Mouse (Mus musculus) layer of hippocampus, adult 18-20 months (tissue): ENCODE data around the gene Mff. TPM values are rescaled to one million over a fixed set of nuclear protein-coding genes. Genes with fewer than 3 reads are reported as not detected.

Source experiments
- DNase-seq, 2 experiments: peaks; one replicate each; pipeline ENCODE4 v3.0.0; 2022; ENCODE audit warnings: low spot score in 2 of 2
- long read RNA-seq: library from polyadenylated mRNA; stranded (forward); transcript quantifications from one replicate; pipeline ENCODE4 v2.0.0, GENCODE M21; 2021
- total RNA-seq, 2 experiments: library from RNA; stranded (reverse); gene quantifications; 2 replicates each; pipeline ENCODE4 v1.2.3; 2021

The Mff gene
- 100 to 1,000 TPM; 228 to 243 TPM for total RNA-seq
- long read RNA-seq, transcript Mff-202 (9 exons, 1,894 nt) = major isoform, 77 of 195 reads
- long read RNA-seq, transcript Mff-208 (8 exons, 1,645 nt) = minor isoform, 11 of 195 reads
- long read RNA-seq, partial matches to known transcripts = 2 of 195 reads
- long read RNA-seq, other reads (novel, unspliced or antisense) = 104 of 195 reads

DNA sequence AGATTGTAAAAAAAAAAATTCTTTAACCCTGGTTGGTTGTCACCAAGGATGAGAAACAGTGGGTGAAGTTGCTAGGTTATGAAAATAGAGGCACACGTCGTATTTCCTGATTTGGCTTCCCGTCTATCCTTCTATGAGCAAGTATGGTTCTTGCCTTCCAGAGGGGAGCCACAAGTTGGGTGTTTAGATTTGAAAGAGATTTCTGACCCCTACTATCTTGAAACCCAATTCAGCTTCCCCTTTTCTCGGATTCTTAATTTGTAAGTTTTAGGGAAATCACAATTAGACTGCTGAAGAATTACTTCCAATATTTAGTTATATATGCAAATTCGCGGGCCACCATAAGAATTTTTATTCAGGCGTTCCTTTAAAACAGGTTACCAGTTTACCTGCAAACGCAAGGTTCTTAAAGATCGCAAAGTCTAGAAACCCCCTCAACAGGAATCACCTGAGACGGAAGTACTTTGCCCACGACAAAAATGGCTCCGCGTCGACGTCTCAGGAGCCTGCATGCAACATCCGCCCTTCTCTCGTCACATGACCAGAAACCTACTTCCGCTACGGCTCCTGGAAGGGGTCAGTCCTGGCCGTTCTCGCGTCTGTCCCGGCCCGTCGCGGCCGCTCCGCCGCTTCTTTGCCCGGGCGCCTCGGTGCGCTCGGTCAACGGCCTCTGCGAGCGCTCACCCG is at the start of gene Mff:
Gene Mff (plus strand): TSS at position 552 of the 687 bp plus-strand sequence.
- DNase-seq = peak; percentile 89 to 96

DNA sequence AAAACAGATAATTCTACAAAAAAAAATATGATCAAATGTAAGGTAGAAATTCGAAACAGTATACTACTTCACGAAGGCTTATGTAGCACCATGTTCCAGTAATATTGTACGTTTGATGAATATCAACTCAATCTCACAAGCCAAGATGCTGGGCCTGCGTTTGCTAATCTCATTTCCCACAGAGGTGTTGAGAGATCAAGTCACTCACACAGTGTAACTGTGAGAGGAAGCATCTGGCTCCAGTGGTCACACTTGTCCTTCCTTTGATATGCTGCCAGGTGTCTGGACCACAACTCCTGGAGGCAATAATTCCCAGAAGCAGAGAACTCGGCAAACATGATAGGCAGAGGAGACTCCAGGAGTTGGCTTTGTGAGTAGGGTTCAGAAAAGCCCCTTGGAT is 38.4 kb upstream of the Mff start:
- DNase-seq = no peak

DNA sequence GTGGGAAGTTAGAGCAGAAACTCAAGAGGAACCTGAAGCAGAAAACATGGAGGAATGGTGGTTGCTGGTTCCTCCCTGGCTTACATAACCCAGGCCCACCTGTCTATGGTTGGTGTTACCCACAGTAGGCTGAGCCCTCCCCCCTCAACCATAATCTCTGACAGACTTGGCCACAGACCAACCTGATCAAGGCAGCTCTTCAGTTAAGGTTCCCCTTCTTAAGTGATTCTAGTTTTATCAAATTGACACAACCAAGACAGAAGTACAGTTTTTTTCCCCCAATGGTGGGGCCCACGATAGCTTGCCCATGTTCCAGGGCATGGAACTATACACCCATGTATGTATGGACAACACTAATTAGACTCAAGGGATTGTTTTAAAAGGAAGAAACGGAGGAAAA is 37.8 kb upstream of the Mff start:
- no peak for DNase-seq

DNA sequence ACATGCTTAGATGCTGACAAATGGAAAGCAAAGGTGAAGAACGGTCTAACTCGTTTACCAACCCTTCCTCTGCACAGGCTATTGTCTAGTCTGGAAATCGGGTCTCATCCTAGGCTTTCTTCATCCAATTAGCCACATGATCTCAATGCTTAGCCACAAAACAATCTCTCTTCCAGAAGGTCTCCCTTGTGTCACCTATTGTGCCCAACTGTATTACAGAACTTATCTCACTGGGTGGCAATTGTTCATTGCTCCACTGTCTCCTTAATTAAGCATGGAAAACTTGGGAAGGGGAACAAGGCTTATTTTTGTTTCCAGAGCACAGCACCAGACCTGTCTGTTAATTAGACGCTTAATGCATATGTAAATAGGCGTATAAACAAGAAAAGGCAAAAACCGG is 36.8 kb upstream of the Mff start:
- no peak for DNase-seq

DNA sequence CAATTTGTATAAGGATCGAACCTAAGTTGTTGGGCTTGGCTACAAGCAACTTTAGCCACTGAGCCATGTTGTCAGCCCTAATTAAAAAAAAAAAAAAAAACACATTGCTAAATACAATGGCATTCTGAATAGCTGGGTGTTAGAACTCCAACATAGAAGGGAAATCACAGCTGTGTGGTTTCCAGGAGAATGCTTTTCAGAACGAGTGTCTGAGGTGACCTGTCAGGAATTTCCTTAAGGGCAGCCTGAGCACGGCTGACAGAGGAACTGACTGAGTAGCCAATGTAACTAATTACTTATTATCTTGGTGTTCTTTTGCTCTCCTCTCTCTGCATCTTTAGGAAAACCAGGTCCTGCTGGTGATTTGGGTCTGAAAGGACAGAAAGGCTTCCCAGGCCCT is 28.8 kb upstream of the Mff start:
- no peak for DNase-seq

DNA sequence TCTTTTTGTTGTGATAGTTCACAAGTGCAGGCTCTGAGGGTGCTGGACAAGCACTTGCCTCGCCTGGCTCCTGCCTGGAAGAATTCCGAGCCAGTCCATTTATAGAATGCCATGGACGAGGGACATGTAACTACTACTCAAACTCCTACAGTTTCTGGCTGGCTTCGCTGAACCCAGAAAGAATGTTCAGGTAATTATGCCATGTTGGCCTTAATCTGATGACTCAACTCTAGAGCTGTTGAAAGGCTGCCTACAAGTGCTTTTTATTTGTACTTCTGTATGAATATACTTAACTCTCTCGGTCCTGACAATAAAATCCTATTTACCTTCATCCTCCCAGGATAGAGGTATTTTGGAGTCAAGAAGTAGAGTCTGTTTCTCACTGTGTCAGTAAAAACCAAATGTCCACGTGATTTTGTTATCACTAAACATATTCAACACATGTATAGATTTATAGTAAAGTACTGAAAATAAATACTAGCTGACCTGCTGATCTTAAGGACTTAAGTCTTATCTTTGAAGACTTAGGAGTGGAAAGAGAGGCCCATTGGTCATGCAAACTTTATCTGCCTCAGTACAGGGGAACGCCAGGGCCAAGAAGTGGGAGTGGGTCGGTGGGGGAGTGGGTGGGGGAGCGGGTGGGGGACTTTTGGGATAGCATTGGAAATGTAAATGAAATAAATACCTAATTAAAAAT is 6.7 kb upstream of the Mff start:
- no peak for DNase-seq

DNA sequence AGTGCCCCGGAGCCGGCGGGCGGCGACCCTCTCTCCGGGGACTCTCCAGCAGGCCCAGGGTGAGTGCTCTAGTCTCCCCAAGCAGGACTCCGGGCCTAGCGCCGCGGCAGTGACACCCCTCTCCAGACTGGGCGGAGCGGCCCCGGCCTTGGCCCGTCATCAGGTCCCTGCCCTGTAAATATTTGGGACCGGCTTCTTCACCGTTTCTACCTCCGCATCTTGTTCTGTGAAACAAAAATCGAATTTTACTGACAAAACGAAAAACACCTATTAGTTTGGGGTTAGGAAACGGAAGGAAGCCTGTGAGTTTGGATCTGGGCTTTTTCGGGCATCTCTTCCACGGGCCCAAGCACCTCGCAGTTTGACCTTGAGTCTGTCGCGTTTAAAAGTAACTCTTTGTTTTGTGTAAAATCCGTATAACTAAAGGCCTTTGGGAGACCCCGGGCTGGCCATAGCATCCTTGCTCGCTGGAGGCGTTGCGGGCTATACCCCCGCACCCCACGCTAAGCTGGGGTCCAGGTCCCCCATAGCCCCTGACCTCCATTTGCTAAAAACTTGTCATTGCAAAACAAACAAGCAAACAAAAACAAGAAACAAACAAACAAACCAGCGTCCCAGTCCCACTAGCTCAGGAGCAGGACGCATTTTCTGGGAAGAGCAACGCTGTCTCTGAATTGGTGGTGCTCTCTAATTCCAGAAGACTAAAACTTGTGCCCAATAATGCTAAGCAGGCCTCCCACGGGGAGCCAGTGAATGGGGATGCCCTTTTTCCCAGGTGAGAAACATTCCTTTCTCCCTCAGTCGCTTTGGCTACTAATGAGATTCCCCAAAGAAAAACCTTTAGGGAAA is 560 bp downstream of the Mff start:
- DNase-seq = no peak

DNA sequence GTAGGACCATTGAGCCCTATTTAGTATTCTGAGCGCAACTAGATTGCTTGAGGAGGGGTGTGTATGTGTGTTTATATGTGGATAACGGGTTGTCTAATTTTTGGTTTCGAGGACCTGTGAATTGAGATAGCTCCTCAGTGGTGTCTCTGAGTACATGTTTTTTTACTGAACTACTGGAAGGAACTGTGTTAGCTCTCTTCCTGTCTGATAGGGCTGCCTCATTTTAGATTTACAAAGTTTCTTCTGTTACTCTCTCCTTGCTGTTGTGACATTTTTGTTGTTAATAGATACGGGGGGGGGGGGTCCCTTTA is 1.1 kb downstream of the Mff start:
- DNase-seq = no peak

DNA sequence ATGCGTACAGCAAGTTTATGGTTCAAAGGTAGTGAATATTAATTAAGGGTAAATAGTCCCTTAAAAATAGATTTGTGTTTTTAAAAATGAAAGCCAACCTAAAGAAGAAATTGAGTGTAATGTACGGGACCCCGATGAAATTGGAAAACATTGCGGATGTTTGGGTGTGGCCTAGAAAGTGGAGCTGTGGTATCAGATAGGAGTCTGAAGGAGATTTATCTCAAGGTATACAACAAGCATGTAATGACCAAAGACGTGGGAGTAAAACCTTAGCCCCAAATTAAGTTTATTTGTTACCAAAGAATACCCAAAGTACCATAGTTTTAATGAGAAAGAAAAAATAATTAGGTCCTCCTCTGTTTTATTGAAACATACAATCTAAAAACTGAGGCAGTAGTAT is 1.8 kb downstream of the Mff start:
- no peak for DNase-seq

DNA sequence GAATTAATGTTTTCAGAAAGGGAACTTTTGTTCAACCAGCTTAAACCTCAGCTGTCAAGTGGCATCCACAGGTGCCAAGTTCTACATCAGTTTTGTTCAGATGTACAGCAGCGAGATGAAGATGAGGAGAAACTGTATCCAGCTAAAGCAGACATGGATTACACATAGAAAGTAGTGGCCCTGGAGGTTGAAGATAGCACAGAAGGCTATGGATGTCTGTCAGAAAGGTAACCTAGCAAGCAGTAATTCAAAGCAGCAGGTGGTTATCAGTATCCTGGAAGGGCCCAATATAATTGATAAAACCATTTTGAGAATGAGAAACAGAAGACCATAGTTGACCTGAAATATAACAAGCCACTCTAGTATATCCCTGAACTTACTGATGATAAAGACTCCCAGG is 8.7 kb downstream of the Mff start:
- DNase-seq = no peak

DNA sequence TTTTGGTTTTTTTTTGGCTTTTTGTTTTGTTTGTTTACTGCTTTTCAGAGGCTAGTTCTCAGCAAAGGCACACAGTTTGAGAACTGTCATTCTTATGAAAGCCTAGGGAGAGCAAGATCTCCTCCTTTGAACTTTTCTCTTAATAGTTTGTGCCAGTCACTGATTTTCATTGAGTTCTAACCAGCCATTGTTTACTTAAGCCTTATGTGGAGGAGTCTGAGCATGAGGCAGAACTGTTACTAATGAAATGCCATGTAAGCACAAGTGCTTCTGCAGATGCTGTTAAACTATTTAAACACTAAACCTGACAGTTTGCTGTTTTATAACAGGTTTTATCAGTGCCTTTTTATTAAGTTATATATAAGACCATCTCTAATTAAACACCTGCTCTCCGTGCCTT is 13.4 kb downstream of the Mff start:
- no peak for DNase-seq

DNA sequence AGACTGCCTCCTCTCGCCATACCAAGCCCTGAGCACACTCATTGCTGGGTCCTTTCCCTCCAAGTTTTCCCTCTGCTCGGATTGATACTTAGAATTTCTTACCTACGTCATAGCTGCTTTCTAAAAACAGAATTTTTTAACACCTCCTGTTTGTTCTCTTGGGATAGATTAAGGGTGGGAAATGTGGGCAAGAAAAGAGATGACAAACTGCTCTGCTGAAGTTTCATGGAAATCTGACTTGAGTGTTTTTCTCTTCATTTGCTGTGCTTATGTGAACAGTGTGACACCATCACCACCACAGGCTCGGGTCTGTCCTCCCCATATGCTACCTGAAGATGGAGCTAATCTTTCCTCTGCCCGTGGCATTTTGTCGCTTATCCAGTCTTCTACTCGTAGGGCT is 16.8 kb downstream of the Mff start:
- no peak for DNase-seq

DNA sequence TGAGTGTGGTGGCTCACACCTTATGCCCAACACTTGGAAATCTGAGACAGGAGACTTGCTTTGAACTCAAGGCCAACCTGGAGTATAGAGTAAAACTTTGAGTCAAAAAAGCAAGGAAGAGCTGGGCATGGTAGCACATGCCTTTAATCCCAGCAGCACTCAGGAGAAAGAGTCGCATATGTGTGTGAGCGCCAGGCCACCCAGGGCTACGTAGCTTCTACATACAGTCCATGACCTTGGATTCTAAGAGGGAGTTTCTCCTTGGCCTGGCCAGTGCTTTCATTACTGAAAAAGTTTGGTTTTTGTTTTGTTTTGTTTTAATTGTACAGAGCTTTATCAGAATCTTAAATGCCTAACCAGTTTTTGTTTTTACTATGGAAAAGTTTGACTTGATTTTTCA is 19.3 kb downstream of the Mff start:
- DNase-seq = no peak

DNA sequence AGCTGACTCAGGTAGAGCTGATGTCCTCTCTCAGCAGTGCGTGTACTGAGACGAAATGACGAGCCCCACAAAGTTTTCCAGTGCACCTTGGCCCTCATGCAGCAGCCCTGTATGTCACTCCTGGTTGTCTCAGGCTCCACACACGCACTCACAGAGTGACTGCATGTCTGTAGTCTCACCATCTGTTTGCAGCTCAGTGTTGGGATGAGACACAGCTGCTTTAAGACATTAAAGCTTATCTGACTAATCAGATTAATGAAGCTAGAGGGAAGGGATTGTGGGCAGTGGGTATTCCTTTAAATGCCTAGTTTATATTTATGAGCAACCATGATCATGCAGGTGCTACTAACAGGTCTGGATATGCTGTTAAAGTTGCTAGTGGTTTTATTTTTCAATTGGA is 21.7 kb downstream of the Mff start:
- peak in 1 of 2 experiments; percentile 25 for DNase-seq

DNA sequence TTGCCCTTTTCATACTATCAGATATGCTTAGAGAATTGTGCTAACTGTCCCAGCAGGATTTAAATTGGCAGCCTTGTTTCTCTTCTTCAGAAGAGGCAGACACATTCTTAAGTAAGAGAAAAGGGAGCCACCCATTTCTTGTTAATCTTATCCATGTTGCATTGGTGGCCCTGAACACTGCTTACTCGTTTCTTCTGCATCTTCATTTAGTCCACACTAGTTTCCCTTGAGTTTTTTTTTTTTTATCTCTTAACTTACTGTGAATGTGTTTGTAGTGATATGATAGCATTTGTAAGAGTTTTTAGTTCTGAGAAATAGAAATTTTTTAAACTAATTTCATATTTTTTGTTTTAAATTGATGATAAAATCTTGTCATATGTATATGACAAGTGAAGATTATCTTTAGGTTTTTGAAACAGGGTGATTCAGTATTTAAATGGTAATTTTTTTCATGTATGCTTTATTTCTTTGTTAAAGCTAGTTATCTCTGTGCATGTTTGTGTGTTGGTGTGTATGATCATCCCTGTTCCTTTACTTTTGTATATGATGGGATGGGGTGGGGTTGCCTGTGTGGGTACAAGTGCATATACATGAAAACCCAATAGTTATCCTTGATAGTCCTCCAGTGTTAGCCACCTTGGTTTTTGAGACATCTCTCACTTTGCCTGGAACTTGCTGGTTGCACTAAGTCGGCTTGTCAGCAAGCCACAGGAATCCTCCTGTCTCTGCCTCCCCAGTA is 23.2 kb downstream of the Mff start:
- DNase-seq = no peak

DNA sequence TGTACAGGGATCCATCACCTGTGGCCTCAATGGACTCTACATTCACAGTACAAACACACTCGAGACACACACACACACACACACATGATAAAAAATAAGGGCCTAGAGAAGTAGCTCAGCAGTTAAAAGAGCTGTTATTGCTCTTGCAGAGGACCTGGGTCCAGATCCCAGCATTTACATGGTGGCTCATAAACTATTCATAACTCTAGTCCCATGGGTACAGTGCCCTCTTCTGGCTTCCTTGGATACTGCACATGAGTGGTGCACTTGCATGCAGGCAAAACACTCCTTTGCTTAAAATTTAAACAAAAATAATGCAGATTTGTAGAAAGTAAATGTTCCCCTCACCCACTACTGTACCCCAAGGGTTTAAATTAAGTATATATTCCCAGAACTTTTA is 34.8 kb downstream of the Mff start:
- no peak for DNase-seq

DNA sequence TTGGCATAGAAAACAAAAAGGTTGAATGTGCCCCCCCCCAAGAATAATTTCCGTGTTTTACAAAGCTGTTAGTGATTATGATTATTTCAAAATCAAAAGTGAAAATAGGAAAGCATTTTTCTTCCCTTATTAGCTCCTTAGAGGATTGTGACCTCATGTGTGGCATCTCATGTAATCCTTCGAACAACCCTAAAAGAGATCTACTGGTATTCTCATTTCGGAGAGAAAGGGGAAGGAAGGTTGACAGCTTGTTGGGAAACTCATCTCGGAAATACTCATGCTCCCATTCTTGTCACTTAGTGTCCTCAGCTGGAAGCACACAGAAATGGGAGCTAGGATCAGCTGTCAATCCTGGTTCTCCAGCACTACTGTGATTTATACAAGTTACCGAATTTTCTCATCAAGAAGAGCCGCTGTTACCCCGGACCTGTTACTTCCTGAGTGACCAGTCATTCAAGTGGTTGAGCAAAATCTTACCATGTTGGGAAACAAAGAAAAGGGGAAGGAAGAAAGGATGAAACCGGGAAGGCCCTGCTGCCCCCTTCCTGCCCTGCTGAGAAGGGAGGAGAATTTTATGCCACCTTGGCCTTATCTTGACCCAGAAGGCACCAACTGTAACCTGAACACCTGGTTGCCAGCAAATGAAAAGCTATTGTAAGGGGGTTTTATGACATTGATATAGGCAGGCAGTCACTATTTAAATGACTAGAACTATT is 36.9 kb downstream of the Mff start:
- DNase-seq = no peak

DNA sequence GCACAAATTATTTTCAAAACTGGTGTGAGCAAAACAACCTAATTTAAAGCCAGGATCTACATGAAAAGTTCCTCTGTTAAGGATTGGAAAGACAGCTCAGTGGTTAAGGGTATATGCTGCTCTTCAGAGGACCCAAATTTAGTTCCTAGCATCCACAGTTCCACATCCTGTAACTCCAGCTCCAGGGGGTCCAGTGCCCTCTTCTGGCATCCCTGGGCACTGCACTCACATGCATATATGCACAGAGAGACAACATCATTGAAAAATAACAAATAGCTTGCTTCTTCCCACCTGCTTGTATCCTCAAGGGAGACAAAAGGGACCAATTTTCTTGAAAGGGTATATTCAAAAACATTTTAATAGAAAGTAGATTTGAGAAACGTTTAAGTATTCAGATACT is 37.6 kb downstream of the Mff start:
- no peak for DNase-seq

DNA sequence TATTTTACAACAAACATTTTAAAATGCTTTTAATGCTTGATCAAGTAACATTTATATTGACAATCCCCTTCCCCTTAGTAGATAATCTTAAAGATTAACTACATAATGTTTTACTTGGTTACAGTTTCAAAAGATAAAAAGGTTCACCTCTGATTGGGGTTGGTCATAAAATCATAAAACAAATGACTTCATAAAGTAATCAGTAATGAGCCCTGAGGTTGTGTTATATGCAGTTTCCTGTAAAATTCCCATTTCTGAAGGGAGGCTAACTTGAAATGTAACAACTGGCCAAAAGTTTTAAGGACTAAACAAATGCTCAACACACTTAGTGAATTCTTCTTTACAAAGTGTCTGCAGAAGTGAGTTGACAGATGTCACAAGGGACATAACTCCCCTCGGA is 41.5 kb downstream of the Mff start:
- DNase-seq = no peak

DNA sequence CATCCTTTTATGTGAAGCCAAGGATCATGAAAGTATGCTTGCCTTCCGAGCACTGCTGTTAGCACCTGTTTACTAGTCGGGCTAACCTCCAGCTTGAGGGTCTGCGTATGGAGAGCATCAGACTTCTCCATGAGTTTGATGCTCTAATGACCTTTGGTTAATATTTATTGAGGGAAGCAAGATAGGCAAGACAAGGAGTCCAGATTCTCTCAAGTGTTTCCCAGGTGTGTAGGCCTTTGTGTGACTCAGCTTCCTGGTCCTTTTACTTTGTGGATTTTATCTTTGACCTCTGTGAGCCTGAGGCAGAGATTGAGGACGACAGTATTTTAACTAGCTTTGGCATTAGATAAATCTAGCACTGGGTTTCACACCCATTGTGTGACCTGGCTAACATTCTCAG is 42.0 kb downstream of the Mff start:
- no peak for DNase-seq

DNA sequence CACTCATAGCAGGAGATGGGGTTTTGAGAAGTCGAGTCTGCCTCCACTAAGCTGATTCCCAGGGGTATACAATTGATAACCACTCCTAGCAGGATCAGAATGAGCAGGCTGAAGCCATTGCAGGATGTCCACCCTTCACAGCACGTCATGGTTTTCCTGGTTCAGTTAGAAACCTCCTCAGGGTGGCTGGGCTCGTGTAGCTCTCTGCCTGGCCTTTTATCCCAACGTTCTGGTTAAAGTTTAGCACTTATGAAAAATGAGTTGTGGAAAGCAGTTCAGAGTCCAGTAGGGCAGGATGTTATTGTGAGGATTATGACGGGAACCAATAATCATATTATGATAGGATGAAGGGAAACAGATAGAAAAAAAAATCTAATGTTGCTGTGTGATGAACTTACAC is 43.6 kb downstream of the Mff start, which contains the start of gene Tm4sf20:
Gene Tm4sf20 (minus strand): TSS at position 193 of the 400 bp plus-strand sequence.
- DNase-seq = no peak
